Mouse (Mus musculus) erythroblast, embryonic 14.5 days (primary cell): ENCODE measurements at regions not wholly inside any gene's neighbourhood (a gene's known extent, or its start where the extent isn't known, plus 50 kb on each side); places are given as distances from the start of the nearest gene placed in this dataset.

Experiments
- GATA1 ChIP-seq: IDR thresholded peaks from 2 replicates; pipeline ENCODE4 v1.6.1; 2012; ENCODE audit warnings: low read length, inconsistent platforms, mixed read lengths
- TAL1 ChIP-seq: IDR thresholded peaks from 3 replicates; pipeline ENCODE4 v1.6.1; 2012; ENCODE audit warnings: low read length, inconsistent platforms, mixed read lengths

GRCm38 (mm10) chr12:114615179-114615578 lies 1071.5 kb downstream of the Adam6a start:
- no peak for TF ChIP-seq GATA1
- no peak for TF ChIP-seq TAL1
